Mouse (Mus musculus) ovary, postnatal 36 days (tissue): Measurements from ENCODE around the gene Kcnh4.

Source experiments
- DNase-seq: peaks from one replicate; pipeline ENCODE4 v3.0.0; 2022; ENCODE audit warnings: low spot score, mixed read lengths

Kcnh4 gene

DNA sequence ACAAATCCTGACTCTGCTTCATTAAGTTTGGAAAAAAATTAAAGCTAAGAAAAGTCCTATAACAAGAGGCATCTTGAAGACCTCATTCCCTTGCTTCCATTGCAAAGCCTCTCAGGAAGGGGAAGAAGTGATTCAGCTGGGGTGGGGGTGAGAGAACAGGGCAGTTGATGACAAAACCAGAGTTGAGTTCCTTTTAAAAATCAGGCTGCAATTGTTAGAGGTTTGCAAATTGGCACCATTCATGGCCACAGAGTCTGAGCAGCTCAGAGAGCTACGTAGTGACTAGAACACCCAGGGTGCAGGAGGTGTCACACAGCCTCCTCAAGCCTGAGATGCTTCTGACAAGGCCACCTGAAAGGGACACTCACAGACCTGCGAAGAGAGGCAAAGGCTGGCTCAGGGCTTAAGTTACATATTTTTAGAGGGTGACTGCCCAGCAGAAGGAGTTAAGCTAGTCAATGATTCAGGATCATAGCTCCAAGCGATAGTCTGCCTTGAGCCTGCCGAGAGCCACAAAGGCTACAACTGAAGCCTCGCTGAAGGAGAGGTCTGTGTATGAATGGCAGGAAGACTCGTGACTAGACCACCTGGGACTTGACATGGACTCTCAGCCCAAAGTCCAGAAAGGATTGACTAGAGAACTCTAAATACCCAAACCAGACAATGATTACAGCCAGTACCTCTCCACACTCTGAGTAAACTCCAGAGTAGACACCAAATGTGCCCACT, 29.1 kb downstream of the Kcnh4 start:
- DNase-seq: no peak

DNA sequence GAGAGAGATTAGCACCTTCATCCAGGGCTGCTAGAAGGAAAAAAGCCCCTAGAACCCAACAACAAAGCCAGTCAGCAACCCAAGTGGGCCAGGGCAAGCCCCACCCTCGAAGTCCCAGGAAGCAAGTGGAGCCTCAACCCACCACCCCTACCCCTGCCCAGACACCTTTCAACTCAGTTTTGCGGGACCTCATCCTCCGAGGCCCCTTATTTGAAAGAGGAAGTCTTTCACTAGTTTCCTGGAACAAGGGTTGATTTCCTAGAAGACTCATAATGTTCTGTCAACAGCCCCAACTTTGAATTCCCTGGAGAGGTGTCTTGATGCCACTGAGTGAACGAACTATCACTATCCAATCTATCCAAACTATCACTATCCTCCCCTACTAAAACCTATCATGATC, 29.8 kb downstream of the Kcnh4 start:
- no peak for DNase-seq

- DNase-seq: no peak
Observed at GRCm38 (mm10) chr11:100728601-100729000, 31.1 kb downstream of the Kcnh4 start.

DNA sequence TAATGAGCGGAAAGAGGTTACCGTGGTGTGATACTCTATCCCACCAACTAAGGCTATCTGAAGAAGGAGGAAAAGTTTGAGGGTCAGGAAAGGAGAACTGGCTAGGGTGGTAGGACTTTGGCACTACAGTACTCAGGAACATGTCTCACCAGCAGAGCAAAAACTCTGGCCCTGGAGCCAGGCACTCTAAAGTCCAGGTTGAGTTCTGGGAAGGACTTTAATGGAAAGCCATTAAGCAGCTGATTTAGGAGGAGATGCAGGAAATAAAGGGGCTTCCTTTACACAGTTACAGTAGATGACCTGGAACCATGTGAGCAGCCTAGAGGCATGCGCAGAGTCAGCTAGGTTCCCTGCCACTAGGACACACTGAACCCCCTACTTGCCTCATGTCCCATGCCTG, 32.5 kb downstream of the Kcnh4 start:
- DNase-seq: no peak

DNA sequence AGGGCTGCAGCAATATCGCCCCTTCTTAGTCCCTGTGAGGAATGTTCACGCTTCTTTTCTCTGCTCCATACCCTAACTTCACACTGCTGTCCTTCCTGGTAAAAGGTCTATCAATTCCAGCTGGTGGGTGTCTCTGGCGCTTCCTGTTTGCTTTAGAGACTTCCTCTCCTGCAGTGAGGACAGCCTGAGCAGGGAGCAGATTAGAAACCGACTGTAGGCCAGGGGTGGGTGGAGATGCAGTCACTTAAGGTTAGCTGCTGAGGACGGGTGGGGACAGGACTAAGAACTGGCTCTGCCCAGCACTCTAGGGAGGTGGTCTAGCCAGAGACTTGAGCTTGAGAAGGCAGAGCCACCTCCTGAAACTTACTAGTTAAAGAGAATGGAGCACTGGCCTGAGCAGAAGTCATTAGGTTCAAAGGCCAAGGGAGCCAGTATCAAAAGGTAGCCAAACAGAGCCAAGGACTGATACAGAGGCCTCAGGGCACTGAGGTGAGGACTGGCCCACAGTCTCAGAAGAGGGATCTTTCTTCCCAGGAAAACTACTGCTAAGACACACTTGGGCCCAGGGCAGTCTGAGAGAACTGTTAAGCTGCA, 34.7 kb downstream of the Kcnh4 start:
- no peak for DNase-seq

DNA sequence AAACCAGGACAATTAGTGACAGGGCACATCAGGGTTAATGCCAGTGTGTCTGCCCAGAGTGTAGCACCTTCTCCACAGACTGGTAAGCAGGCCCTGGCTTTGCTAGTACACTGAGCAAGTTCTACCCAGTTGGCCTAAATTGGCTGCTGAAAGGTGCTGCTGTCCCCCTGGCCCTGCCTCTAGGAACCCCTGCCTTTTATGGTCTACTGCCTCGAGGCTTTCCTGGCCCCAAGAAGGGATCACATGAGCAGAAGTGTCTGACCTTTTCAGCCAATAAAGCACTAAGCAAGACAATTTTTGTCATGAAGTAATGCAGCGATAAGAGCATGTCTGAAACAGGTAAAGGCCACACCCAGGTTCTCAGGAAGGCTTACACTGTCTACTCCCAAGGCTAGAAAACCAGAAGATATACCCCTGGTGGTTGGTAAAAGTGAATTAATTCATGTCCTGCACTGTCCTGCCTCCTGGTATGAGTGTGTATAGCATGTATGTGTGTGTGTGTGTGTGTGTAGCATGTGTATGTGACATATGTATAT, 37.2 kb downstream of the Kcnh4 start:
- no peak for DNase-seq

GRCm38 (mm10) chr11:100721776-100722492, 37.8 kb downstream of the Kcnh4 start:
- DNase-seq: no peak

DNA sequence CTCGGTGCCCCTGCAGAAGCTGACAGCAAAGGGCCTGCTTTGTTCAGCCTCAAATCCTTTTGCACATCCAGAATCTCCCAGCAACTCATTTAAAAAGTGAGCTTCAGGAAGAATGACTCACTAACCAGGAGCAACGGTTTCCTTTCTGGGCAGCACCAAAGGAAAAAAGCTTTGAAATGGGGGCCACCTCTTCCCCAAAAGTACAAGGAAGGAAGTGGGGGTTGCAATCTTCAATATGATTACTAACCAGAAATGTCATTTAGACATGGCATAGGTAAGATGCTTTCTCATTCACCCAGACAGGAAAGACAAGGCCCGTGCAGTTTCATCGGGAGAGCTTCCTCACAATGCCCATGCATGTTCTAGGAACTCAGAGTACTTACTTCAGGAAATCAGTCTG, 38.5 kb downstream of the Kcnh4 start:
- no peak for DNase-seq

- DNase-seq: no peak
Observed at GRCm38 (mm10) chr11:100720345-100720744, 39.4 kb downstream of the Kcnh4 start.

- no peak for DNase-seq
Observed at GRCm38 (mm10) chr11:100719893-100720292, 39.8 kb downstream of the Kcnh4 start.

DNA sequence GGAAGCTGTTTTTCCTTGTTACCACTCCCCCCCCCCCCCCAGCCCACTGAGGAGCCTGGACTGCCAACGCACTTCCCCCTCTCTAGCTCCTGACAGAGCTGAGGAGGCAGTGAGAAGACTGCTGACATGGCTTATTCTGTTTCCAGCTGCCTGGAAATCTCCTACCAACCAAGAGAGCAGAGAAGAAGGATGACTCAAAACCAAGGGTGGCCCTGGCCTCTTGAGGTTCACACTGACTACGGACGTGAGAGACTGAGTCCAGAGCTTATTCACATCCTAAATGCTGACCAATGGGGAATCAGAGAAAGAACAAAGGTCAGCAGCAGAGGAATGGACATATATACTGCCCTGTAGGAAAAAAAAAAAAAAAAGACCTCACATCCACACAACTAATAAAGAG, 40.4 kb downstream of the Kcnh4 start:
- DNase-seq: no peak

DNA sequence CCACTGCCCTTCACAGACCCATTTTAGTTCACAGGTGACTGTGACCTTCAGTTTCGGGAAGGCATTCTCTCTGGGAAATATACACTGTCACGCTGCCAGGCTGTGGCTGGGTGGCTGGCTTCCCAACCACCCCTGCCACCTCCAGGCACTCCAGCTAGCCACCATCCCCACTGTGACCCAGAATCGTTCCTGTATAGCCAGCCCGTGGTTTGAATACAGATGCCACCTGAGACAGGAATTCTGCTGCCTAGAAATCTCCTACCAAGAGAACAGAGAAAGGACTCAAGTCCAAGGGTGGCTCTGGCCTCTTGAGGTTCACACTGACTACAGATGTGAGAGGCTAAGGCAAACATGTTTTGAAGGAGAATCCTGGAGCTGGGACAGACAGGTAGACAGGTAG, 40.9 kb downstream of the Kcnh4 start:
- no peak for DNase-seq

DNA sequence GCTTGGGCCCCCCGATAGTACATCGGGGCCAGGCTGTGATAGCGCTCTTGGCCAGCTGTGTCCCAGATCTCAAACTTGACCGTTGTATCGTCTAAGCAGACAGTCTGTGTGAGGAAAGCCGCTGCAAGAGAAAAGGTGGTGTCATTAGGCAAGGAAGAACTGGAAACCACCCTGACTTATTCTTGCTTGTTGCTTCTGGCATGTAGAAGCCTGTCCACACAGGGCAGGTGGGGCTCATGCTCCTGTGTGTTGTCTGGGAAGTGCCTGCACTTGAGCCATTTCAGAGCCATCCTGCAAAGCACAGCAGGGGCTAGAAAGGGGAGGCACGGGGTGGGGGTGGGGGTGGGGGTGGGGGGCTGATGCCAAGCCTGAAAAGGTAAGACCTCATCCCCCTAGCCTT, 41.3 kb downstream of the Kcnh4 start:
- DNase-seq: no peak

DNA sequence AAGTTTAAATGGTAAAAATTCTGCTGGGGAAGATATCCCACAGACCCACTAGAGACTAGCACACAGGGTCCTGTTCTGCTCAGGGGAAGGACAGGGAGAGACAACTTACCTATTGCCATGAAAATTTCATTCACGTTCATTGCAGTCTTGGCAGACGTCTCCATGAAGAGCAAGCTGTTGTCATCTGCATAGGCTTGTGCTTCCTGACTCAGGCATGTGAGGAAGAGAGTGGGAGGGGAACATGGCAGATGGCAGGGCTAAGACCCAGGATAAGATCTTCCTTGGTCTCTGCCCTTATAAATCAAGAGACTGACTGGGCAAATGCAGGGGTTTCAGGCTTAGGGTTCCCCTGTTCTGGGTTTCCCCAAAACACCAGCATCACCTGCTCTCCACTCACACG, 43.1 kb downstream of the Kcnh4 start:
- no peak for DNase-seq

DNA sequence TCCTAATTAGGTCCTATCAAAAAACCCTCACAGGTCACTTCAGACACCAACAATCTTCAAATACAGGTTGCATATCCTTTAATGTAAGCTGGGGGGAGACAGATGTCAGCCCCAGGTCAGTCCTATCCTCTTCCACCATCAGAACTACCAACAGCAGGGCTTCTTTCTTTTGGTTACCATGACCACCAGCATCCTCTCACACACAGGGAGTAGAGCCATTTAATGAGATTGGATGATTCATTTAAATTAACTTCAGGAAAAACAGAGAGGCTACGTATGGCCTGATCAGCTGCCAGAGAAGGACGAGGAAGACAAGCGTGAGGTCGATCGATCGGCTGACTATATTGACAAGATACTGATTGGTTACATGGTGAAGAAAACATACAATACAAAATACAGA, 44.8 kb downstream of the Kcnh4 start:
- DNase-seq: no peak

- DNase-seq: peak; percentile 68
Observed at GRCm38 (mm10) chr11:100714534-100714915, 45.2 kb downstream of the Kcnh4 start.

DNA sequence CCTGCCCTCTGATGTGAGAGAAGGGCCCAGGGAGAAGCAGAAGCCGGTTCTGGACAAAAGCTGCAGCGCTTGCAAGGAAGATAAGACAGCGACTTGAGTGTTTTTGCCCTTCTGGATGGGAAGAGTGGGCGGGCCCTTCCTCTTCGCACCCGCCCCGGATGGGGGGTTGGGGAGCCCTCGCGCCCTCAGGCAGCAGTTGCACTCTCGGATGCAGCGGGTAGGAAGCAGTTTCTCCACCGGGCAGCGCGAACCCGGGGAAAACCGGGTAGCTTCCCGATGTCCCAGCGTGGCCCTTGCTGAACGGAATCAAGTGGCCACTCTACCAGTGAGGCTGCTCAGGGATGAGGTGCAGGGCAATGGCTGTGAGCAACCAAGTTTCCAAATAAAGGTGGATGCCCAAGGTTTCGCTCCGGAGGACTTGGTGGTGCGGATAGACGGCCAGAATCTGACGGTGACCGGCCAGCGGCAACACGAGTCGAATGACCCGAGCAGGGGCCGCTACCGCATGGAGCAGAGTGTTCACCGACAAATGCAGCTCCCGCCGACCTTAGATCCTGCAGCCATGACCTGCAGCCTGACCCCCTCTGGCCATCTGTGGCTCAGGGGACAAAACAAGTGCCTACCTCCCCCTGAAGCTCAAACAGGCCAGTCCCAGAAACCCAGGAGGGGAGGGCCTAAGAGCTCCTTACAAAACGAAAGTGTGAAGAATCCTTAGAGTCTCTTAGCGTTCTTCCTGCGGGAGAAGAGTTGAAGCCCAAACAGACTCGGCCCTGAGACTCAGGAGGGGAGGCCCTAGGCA, 45.8 kb downstream of the Kcnh4 start, which contains the start of gene Hspb9:
Gene Hspb9, plus strand, starts transcription at position 116 of the 799 bp plus-strand sequence.
- DNase-seq: peak; percentile 78

DNA sequence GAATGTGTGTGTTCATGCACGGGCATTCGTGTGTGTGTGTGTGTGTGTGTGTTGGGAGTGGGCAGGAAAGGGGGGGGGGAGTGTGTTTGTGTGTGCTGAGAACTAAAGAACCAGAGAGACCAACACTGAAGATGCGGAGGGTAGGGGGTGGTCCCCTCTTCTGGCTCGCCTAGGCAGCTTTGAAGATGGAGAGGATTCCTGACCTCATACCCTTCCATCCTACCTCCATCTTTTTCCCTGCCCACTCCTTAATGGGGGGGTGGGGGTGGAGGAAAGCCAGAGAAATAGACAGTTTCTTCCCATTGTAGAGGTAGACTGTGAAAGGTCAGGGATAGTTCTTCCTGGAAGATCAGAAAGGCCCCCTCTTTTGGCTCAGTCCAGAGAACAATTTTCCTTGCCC, 46.6 kb downstream of the Kcnh4 start:
- DNase-seq: no peak

- peak; percentile 87 for DNase-seq
Observed at GRCm38 (mm10) chr11:100711783-100712615, 47.7 kb downstream of the Kcnh4 start, which contains the start of gene Kat2a. Kat2a (minus strand) TSS chr11:100712465.

DNA sequence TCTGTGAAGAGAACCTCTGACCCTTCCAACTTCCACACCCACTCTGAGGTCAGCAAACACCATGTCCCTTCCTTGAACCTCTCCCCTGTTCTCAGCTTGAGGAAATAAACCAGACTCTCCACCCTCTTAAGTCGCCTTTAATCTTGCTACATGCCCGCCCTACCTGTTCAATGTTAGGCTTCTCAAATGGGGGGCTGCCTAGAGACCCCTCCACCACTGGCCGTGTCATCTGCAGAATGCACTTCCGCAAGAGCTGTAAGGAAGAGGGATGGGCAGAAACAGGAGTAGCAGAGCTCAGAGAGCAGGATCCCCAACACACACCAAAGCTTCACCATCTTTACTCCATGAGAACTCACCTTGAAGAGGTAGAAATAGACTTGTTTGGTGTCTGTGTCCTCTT, 48.8 kb downstream of the Kcnh4 start:
- no peak for DNase-seq

DNA sequence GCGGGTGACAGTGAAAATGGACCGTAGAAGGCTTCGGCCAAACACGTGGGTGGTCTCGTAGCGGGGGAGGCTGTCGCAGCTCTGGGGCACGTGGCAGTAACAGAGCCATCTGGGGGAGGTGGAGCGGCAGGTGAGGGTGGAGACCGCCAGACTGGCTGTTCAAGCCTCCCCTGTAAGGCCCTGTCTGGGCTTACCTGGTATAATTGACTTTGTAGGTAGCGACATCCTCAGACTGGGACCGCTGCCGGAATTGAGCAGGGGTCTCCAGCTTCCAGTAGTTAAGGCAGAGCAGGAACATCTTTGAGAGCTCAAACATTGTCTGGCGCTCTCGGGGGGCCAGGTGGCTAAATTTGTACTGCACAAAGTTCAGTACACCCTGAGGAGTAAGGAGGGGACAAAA, 49.2 kb downstream of the Kcnh4 start:
- no peak for DNase-seq
